Mouse (Mus musculus) hindbrain, embryonic 16.5 days (tissue): ENCODE data around the gene Nfkbie. TPM values are rescaled to one million over a fixed set of nuclear protein-coding genes. Genes with fewer than 3 reads are reported as not detected.

Experiments
- ATAC-seq: fragments of 200-750 bp; cut with Nextera tagmentation; 2 replicates; pipeline ENCODE4 v1.8.0; 2017; ENCODE audit warnings: moderate TSS enrichment, moderate library complexity
- H3K27ac ChIP-seq: fragments of 300-500 bp; sonication (generic); 2 replicates; pipeline ENCODE4 v1.5.1; 2014; ENCODE audit warnings: low read depth, mild to moderate bottlenecking, control low read depth, low read length, moderate library complexity
- H3K27me3 ChIP-seq: fragments of 300-500 bp; sonication (generic); replicated peaks from 2 replicates; pipeline ENCODE4 v1.6.1; 2014; ENCODE audit warnings: low read length; ENCODE audit not compliant: control insufficient read depth, insufficient read depth
- H3K36me3 ChIP-seq: fragments of 300-500 bp; sonication (generic); 2 replicates; pipeline ENCODE4 v1.6.1; 2014; ENCODE audit warnings: mild to moderate bottlenecking, low read length, moderate library complexity, mixed read lengths; ENCODE audit not compliant: control insufficient read depth, insufficient read depth
- H3K4me1 ChIP-seq: fragments of 300-500 bp; sonication (generic); 2 replicates; pipeline ENCODE4 v1.6.1; 2014; ENCODE audit warnings: low read depth, low read length; ENCODE audit not compliant: control insufficient read depth, insufficient read depth
- H3K4me2 ChIP-seq: fragments of 300-500 bp; sonication (generic); 2 replicates; pipeline ENCODE4 v1.6.1; 2014; ENCODE audit warnings: mild to moderate bottlenecking, low read length, control low read depth, moderate library complexity
- H3K4me3 ChIP-seq: fragments of 300-500 bp; sonication (generic); 2 replicates; pipeline ENCODE4 v1.5.1; 2014; ENCODE audit warnings: mild to moderate bottlenecking, low read length, control low read depth, moderate library complexity
- H3K9ac ChIP-seq: fragments of 300-500 bp; sonication (generic); 2 replicates; pipeline ENCODE4 v1.6.1; 2014; ENCODE audit warnings: low read depth, mild to moderate bottlenecking, control low read depth, low read length, moderate library complexity
- H3K9me3 ChIP-seq: fragments of 300-500 bp; sonication (generic); 2 replicates; pipeline ENCODE4 v1.6.1; 2014; ENCODE audit warnings: mild to moderate bottlenecking, low read length, moderate library complexity; ENCODE audit not compliant: control insufficient read depth
- WGBS: fragments of 180-500 bp; shearing (Covaris S2); extraction: QIAGEN DNeasy Blood & Tissue Kit; methylation state at CpG from one replicate; pipeline ENCODE4 v1.1.7; 2014; 5-methylcytosine and 5-hydroxymethylcytosine counted together
- polyA plus RNA-seq: library from polyadenylated mRNA; unstranded; fragments of >200 nt; fragmentation: Nextera tagmentation; extraction: Ambion mirVana; gene quantifications from 2 replicates; pipeline ENCODE4 v1.2.1, GENCODE M21; 2015

Gene Nfkbie
- polyA plus RNA-seq, 1 experiment from 2014 or later, result 6.8 TPM

- Histone ChIP-seq H3K9me3 (no peaks in the 10 kb centered on the region), H3K27me3 (no peaks in the 10 kb centered on the region), H3K4me3 (peak overlapping the region; percentile 66), H3K4me2 (peak overlapping the region; percentile 84), H3K4me1 (peaks cover 10% of the 10 kb centered on the region), H3K9ac (peak overlapping the region; percentile 75), H3K27ac (peak overlapping the region; percentile 85), H3K36me3 (peaks cover 29% of the 10 kb centered on the region)
- 7% methylated on average over 18 of the region's 18 CpGs for WGBS
- ATAC-seq, result peak; percentile 0; the same call in 1 of the 2 replicates
Observed at GRCm38 (mm10) chr17:45564531-45565084, 9.1 kb downstream of the Nfkbie start.

- no peaks in the 10 kb centered on the region for H3K27me3 ChIP-seq
- H3K4me1 ChIP-seq, result peaks cover 10% of the 10 kb centered on the region
- H3K9me3 ChIP-seq, result no peaks in the 10 kb centered on the region
- peak overlapping the region; percentile 66 for H3K4me3 ChIP-seq
- 93% methylated on average over 11 of the region's 11 CpGs for WGBS
- peak overlapping the region; percentile 75 for H3K9ac ChIP-seq
- peak overlapping the region; percentile 84 for H3K4me2 ChIP-seq
- H3K27ac ChIP-seq, result no peak overlapping the region
- H3K36me3 ChIP-seq, result peaks cover 34% of the 10 kb centered on the region
- no peak for ATAC-seq
Observed at GRCm38 (mm10) chr17:45565103-45565502, 9.6 kb downstream of the Nfkbie start.

DNA sequence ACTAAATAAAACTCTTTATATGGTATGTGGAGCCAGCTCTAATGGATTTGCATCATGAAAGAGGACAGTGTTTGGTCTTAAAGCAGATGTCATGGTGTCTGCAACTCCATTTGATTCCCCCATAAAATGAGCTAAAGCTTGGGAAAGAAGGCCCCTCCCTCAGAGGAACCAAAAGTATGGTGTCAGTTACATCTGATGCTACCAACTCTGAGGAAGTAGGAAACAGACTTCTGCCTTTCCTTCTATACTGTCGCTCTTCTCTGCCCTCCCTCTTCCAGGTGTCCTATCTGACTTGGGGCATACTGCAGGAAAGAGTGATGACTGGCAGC is 10.5 kb downstream of the Nfkbie start:
- WGBS, result 88% methylated on average over 1 of the region's 1 CpGs
- H3K4me2 ChIP-seq, result no peak overlapping the region
- no peak overlapping the region for H3K27ac ChIP-seq
- no peak overlapping the region for H3K9ac ChIP-seq
- ATAC-seq, result no peak
- no peaks in the 10 kb centered on the region for H3K27me3 ChIP-seq
- no peaks in the 10 kb centered on the region for H3K9me3 ChIP-seq
- peaks cover 11% of the 10 kb centered on the region for H3K4me1 ChIP-seq
- peaks cover 40% of the 10 kb centered on the region for H3K36me3 ChIP-seq
- no peak overlapping the region for H3K4me3 ChIP-seq

GRCm38 (mm10) chr17:45566360-45567161 is 11.1 kb downstream of the Nfkbie start:
- H3K9me3 ChIP-seq, result no peaks in the 10 kb centered on the region
- 59% methylated on average over 18 of the region's 18 CpGs for whole genome bisulfite sequencing
- peaks cover 17% of the 10 kb centered on the region for H3K4me1 ChIP-seq
- H3K4me3 ChIP-seq, result no peak overlapping the region
- H3K9ac ChIP-seq, result no peak overlapping the region
- 0 out of 2 replicates have a peak, but pooled peaks have one; percentile 1 for ATAC-seq
- peak overlapping the region; percentile 16; the same call in 1 of the 2 replicates for H3K27ac ChIP-seq
- no peaks in the 10 kb centered on the region for H3K27me3 ChIP-seq
- peaks cover 43% of the 10 kb centered on the region for H3K36me3 ChIP-seq
- no peak overlapping the region for H3K4me2 ChIP-seq

DNA sequence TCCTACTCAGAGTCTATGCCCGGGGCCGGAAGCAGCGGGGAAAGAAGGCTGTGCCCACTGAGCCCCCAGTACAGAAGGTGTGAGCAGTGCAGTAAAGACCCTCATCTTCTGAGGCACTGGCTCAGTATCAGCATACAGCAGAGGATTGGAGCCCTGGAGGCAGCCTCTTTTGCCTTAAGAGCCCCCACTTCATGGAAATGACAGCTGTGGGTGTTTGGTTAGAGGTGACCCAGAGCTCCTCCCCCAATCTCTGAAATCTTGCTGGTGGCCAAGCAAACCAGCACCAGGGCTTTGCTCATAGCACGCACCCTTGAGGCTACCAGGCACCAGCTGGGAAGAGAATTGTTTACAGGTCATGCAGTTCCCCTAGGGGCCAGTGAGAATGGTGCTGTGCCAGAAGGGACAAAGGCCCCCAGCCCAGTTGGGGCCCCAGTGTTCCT is 11.7 kb downstream of the Nfkbie start:
- 30% methylated on average over 4 of the region's 4 CpGs for WGBS
- Histone ChIP-seq H3K4me3 (no peak overlapping the region), H3K4me2 (no peak overlapping the region), H3K27me3 (no peaks in the 10 kb centered on the region), H3K27ac (0 out of 2 replicates have a peak overlapping the region, but pooled peaks have one; percentile 16), H3K36me3 (peaks cover 43% of the 10 kb centered on the region), H3K4me1 (peaks cover 21% of the 10 kb centered on the region), H3K9me3 (no peaks in the 10 kb centered on the region), H3K9ac (no peak overlapping the region)
- ATAC-seq, result 0 out of 2 replicates have a peak, but pooled peaks have one; percentile 0

DNA sequence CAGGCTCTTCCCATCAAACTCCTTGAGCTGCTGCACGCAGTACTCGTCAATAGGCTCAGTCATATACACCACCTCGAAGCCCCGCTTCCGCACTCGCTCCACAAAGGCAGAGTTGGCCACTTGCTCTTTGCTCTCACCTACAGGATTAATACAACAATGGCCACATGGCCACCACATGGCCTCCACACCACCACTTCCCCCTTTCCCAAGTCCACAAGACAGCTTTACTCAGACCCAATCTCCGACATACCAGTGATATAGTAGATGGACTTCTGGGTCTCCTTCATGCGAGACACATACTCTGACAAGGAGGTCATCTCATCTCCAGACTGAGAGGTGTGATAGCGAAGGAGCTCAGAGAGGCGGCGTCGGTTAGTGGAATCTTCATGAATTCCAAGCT is 13.5 kb downstream of the Nfkbie start:
- Histone ChIP-seq H3K4me3 (no peak overlapping the region), H3K27ac (no peak overlapping the region), H3K9me3 (no peaks in the 10 kb centered on the region), H3K9ac (no peak overlapping the region), H3K36me3 (peaks cover 43% of the 10 kb centered on the region), H3K4me2 (no peak overlapping the region), H3K27me3 (no peaks in the 10 kb centered on the region), H3K4me1 (peaks cover 21% of the 10 kb centered on the region)
- WGBS, result 89% methylated on average over 12 of the region's 12 CpGs
- no peak for ATAC-seq

- H3K9ac ChIP-seq, result no peak overlapping the region
- WGBS, result 93% methylated on average over 4 of the region's 4 CpGs
- H3K36me3 ChIP-seq, result peaks cover 43% of the 10 kb centered on the region
Observed at GRCm38 (mm10) chr17:45569999-45570398, 14.5 kb downstream of the Nfkbie start.

GRCm38 (mm10) chr17:45572103-45573086 is 16.9 kb downstream of the Nfkbie start:
- Histone ChIP-seq H3K36me3 (peaks cover 32% of the 10 kb centered on the region), H3K4me2 (peak overlapping the region; percentile 84), H3K9ac (peak overlapping the region; percentile 99), H3K27me3 (no peaks in the 10 kb centered on the region), H3K4me3 (peak overlapping the region; percentile 100), H3K4me1 (peaks cover 20% of the 10 kb centered on the region), H3K27ac (peak overlapping the region; percentile 98), H3K9me3 (no peaks in the 10 kb centered on the region)
- under 1% methylated on average over 46 of the region's 57 CpGs for WGBS
- peak; percentile 50 for ATAC-seq

More at GRCm38 (mm10) chr17:45569999-45570398, 14.5 kb downstream of the Nfkbie start:
- no peaks in the 10 kb centered on the region for H3K9me3 ChIP-seq
- H3K4me3 ChIP-seq, result no peak overlapping the region
- no peak overlapping the region for H3K27ac ChIP-seq
- H3K4me2 ChIP-seq, result no peak overlapping the region
- ATAC-seq, result no peak
- no peaks in the 10 kb centered on the region for H3K27me3 ChIP-seq
- H3K4me1 ChIP-seq, result peaks cover 21% of the 10 kb centered on the region
